Mouse (Mus musculus): Measurements from ENCODE around the gene Adamts3.

Gene Adamts3

DNA sequence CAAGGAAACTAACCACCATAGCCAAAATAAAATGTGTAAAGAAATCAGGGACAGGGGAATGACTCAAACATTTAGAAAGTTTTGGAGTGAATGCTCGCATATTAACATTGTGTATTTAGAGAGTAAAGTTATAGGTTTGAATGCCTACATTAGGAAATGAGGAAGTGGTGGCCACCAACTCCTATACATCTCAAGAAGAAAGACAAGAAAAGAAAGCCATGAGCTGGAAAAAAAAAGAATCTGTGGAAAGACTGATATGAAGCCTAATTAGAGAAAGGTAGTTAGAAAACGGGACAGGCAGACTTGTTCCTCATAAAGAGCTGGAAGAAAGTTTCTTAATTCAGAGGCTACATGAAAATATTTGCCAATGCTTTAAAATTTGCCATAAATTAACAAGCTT lies 138.0 kb downstream of the Adamts3 start:
- in situ Hi-C loops (cut with MboI; ENCODE audit: low pct_unique_long_range_greater_than_20kb in 1 of 2, low sequenced_read_pairs in 2 of 2, unreplicated experiment in 1 of 2): no loop called here

DNA sequence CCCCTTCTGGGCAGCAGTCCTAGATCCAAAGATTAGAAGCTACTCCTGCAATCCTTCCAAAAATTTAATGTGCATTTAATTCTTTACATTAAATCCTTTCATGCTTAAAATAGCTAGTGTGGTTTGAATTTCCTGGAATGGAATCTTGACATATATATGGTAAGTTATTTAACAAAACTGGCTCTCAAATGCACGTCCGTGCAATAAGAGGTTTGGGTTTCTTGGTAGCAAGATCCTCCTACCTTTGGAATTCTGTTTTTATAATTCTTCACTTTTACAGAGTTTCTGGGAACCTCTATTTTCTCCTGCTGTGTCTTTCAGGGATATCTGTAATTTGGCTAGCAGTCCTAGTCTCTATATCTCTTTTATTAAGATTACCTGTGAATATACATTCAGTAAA lies 148.4 kb downstream of the Adamts3 start:
- in situ Hi-C loops (cut with MboI; ENCODE audit: low pct_unique_long_range_greater_than_20kb in 1 of 2, low sequenced_read_pairs in 2 of 2, unreplicated experiment in 1 of 2): no loop called here

DNA sequence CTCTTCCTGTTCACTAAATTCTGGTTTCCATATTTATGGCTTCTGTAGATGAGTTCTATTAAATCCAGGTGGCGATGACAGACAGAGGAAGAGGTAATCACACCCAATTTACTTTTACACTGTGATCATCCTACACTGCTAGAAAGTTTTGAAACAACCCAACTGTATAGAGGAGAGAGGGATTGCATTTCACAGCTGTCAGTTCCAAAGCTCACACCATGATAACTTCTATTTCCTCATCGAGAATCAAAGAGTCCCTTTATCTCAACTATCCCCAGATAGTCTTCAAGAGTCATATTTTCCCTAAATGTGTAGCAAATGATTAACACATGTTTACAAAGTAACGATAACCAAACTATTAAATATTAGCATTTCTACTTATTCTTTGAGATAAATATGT lies 152.7 kb downstream of the Adamts3 start:
- in situ Hi-C loops (cut with MboI; ENCODE audit: low pct_unique_long_range_greater_than_20kb in 1 of 2, low sequenced_read_pairs in 2 of 2, unreplicated experiment in 1 of 2): no loop called here

DNA sequence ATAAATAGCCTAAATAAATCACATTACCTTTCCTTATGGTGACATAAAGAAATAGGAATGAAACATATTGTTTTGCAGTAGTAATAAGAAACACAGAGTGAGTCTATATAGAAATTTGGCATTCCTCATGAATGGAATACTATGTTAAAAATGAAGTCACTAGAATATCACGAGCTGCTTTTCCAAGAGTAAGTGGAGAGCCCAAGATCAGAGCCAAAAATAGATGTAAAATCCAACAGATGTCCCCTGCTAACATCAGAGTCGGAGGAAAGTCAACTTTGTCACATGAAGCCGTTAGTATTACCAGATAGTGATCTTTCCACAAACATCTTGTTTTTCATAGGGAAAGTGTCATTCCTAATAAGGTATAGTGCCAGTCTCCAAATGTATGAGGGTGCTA lies 155.0 kb downstream of the Adamts3 start:
- in situ Hi-C loops (cut with MboI; ENCODE audit: low pct_unique_long_range_greater_than_20kb in 1 of 2, low sequenced_read_pairs in 2 of 2, unreplicated experiment in 1 of 2): no loop called here

DNA sequence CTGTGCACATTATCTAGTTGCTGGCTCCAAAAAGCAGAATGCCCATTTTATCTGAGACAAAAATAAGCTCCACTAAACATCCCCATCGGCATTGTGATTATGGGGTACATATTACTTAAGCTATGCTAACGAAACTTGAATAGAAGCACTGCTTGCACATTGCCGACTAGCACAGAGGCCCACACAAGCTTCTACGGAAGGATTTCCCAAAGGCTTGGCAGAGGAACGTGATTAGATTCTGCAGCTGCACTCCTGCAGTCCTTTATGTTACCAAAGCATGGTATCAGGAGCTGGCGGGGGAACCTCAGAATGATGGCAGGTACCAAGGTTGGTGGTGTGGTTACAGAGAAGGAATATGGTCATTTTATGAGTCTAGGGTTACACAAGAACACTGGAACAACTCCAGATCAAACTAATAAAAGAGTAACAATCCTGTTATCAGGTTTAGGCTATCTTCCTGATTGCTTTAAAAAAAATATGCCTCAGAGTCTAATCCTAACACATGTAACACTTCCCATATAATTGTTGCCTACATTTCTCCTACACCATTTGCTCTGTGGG lies 155.6 kb downstream of the Adamts3 start:
- in situ Hi-C loops (cut with MboI; ENCODE audit: low pct_unique_long_range_greater_than_20kb in 1 of 2, low sequenced_read_pairs in 2 of 2, unreplicated experiment in 1 of 2): no loop called here

DNA sequence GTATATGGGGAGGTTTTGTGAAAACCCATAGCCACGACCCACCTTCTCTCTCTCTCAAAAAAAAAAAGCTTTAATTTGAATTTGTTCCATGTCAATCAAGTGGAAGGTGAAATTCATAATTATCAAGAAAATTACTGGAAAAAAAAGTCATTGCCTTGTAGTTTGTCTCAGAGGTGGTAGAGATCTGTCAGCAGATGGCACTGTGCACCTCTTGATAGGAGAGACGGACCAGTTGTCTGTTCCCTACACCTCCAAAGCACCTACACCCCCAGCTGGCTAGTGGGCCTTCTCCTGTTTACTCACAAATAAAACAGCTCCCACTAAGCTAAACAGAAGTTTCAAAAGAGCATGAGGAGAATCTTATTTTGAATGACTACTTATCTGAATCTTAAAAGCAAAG lies 168.6 kb downstream of the Adamts3 start:
- in situ Hi-C loops (cut with MboI; ENCODE audit: low pct_unique_long_range_greater_than_20kb in 1 of 2, low sequenced_read_pairs in 2 of 2, unreplicated experiment in 1 of 2): no loop called here

DNA sequence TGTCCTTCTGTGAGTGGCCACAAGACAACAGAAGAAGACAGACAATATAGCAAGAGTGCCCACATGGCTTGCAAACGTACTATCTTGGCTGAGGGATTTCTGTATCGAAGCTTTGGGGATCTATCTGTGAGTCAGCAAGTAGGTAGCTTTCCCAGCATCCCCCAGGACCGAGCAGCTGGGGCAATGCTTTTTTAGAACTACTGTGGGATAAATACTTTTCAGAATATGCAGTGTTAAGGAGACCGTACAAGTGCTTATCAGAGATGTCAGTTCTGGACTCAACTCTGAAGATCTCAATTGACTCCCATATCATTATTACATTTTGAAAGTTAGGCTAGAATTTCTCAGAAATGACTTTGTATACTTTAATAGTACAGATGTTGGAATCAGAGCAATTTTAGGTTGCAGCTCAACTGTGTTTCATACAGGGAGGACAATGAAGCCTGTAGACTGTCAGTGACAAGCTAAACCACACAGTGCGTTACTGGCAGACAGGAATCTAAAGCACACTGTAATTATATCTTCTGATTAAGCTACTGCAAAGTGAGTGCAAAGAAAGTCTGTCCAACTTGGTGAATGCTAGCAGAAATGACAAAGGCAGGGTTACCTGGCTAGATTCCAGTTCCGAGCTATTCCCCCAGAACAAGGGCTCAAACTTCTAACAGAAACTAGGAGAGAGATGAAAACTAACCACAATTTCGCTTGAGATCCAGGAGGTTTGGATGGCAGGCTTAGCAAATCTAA lies 171.8 kb downstream of the Adamts3 start:
- in situ Hi-C loops (cut with MboI; ENCODE audit: low pct_unique_long_range_greater_than_20kb in 1 of 2, low sequenced_read_pairs in 2 of 2, unreplicated experiment in 1 of 2): no loop called here

DNA sequence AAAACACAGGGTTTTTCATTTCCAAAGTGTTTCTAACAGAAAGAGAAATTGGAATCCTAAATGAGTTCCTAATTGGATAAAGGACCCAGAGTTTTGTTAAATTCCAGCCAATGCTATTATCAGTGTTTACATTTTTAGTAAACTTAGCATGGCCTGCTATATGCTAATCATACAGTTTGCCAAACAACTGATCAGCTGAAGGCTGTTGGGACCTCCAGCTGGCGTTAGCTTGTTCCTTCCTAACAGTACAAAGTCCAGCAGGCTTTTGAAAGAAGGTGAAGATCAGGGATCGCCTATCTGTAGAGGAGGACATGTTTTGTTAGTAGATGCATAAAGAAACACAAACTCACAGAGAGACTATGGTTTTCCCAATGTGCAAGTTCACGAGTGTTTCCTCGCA lies 173.7 kb downstream of the Adamts3 start:
- in situ Hi-C loops (cut with MboI; ENCODE audit: low pct_unique_long_range_greater_than_20kb in 1 of 2, low sequenced_read_pairs in 2 of 2, unreplicated experiment in 1 of 2): no loop called here

DNA sequence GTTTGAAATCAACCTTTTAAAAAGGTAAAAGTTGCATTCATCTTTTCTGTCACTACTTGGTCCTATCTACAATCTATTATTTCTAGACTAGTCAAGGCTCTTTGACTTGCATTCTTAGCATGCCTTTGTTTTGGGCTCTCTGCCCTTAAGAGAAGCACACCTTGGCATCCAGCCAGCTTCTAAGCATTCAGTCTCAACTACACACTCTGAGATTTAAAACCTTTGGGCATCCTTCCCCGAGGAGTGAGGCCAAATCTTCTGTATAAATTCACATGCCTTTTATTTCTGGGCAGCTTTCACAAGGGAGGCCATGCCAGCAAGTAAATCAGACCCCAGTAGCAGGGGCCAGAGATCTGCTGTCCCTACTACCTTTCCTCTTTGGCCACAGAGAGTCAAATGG lies 178.9 kb downstream of the Adamts3 start:
- in situ Hi-C loops (cut with MboI; ENCODE audit: low pct_unique_long_range_greater_than_20kb in 1 of 2, low sequenced_read_pairs in 2 of 2, unreplicated experiment in 1 of 2): no loop called here

DNA sequence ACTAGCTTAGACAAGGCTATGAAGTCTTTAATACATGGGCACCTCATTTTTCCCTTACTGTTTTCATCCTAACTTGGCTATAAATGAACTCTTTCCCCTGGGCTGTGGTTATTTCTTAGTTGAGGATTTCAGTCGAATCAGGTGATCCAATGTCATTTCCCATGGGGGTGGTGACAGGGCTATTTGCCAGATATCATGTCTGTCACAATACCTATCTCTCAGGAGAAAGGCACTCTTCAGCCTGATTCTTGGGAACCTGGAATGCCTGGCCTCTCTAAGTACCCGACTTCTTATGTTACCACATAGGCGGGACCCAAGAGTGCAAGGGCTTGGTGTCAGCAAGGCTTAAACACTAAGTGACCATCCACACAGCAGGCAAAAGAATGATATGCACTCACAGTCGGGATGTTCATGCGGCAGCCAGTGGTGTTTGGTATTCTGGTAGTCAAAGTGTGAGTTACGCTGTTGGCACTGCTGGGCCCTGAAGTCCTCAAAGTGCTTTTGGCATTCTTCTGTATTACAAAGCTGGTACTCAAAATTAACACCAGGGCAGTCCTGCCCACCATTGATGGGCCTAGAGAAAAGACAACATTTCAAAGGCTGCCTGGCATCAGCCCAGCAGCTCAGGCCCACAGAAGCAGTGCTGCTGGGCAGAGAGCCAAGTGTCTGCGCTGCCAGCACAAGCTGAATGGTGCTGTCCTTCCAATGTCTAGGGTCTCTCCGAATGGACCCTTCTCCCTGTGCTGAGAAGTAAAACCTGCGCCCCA lies 181.7 kb downstream of the Adamts3 start:
- in situ Hi-C loops (cut with MboI; ENCODE audit: low pct_unique_long_range_greater_than_20kb in 1 of 2, low sequenced_read_pairs in 2 of 2, unreplicated experiment in 1 of 2): no loop called here

DNA sequence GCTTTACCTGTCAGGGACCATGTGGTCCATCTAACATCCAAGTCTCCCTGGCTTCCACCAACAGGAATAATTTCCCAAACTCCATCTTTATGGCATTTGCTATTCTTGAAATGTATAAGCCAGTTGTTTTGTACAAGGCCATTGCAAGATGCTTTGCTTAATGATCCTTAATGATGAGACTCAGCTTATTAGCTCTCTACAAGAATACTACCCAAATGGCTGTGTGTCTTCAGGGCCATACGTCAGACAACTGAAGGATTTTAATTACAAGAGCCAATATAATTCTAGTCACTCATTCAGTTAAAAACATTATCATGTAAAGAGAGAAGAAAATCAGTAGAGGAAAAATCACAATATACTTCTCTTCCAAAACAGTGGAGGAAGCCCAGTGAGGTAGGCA lies 195.3 kb downstream of the Adamts3 start:
- in situ Hi-C loops (cut with MboI; ENCODE audit: low pct_unique_long_range_greater_than_20kb in 1 of 2, low sequenced_read_pairs in 2 of 2, unreplicated experiment in 1 of 2): loop anchor here in 1 of 2 experiments (10.0 kb wide), 1 partner anchor 143 kb away; no protein-coding TSS in a partner anchor

DNA sequence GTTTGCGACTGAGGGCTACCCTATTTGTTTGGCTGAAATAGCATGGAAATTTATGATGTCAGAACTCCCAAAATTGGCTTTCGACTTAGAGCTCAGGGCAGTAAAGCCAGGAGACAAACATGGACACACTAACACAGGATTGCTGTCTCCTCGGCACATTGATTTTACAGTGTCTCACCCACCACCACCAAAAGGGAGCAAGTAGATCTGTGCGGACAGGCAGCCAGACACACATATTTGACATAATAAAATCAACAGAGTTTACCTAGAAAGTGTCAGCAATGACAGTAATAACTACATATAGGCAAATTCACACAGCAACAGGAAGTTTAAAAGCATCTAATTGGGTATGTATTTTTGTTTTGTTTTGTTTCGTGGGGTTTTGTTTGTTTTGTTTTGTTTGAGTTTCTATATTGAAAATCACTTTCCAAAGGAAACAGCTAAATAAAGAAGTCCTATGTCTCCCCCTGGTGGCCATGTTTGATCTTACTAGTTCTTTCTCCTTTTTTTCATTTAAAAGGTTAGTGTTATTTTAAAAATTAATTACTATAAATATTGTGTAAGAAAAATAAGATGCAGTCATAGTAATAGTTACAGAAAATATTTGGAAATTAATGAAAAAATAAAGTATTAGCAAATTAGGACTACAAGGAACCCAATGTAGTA lies 203.1 kb downstream of the Adamts3 start:
- in situ Hi-C loops (cut with MboI; ENCODE audit: low pct_unique_long_range_greater_than_20kb in 1 of 2, low sequenced_read_pairs in 2 of 2, unreplicated experiment in 1 of 2): loop anchor here in 1 of 2 experiments (10.0 kb wide), 2 partner anchors 135 to 225 kb away; partner anchors contain the start of gene Gc

DNA sequence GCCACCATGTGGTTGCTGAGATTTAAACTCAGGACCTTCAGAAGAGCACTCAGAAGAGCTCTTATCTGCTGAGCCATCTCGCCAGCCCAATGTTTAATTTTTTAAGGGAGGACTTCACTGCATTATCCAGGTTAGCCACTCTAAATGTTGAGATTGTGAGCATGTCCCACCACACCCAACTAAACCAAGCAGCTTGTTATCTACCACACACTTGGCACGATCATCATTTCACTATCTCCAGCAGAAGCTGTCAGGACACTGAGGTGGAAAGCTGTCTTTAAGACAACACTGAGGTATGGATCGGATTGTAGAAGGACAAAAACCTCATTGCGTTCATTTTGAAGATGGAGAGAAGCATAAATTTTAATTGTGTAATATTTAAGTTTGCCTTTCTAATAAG lies 205.0 kb downstream of the Adamts3 start:
- in situ Hi-C loops (cut with MboI; ENCODE audit: low pct_unique_long_range_greater_than_20kb in 1 of 2, low sequenced_read_pairs in 2 of 2, unreplicated experiment in 1 of 2): loop anchor here in 1 of 2 experiments (10.0 kb wide), 1 partner anchor 223 kb away; the partner anchor contains the start of gene Gc

DNA sequence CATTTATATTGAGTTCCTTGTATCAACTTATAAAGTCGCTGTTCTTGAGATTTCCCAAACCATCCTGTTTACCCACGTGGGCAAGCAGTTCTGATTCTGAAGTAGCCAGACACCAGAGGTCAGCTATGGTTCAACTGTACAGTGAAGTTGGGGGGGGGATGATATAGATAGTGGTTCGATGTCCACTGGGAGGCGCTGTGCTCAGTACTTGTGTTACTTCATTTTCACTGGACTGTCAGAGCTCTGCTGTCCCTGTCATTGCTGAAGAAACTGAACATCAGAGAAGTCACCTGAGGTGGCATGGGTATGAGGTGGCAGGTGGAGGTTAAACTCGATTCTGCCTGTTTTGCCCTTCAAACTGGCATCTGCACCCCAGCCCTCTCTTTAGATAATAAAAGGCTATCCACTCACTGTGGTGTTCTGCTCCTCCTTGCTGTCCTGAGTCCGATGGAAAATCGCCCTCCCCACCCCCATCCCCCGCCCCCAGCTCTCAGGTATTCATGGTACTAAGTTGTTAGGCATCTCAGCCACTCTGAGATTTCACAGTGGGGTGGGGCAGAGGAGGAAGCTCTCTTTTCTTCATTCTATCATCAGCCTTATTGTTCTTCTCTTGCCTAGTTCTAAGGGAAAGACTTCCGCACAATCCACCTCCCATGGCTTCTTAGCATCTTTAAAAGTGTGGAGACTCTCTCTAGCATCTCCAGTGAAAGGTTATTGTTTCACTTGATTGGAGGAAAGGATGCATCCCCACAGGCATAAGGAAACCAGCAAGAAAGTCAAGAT lies 208.9 kb downstream of the Adamts3 start:
- in situ Hi-C loops (cut with MboI; ENCODE audit: low pct_unique_long_range_greater_than_20kb in 1 of 2, low sequenced_read_pairs in 2 of 2, unreplicated experiment in 1 of 2): loop anchor here in 1 of 2 experiments (10.0 kb wide), 1 partner anchor 219 kb away; the partner anchor contains the start of gene Gc

DNA sequence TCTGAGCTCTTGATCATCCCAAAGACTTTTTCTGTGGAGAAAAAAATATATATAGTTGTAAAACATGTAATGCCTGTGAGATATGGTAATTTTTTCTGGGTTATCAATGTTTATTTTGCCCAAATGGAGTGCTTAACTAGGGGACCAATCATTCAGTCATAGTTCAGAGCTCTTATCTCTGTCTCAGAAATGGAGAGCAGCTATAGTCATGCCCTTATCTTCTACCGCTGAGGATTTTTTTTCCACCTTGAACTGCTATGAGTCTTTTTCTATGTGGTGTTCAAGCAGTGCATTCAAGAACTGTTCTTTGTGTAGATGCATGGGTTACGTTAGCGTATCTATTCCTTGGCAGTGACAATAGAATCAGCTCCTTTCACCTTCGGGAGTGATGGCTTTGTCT lies 210.2 kb downstream of the Adamts3 start:
- in situ Hi-C loops (cut with MboI; ENCODE audit: low pct_unique_long_range_greater_than_20kb in 1 of 2, low sequenced_read_pairs in 2 of 2, unreplicated experiment in 1 of 2): loop anchor here in 1 of 2 experiments (10.0 kb wide), 1 partner anchor 218 kb away; the partner anchor contains the start of gene Gc

DNA sequence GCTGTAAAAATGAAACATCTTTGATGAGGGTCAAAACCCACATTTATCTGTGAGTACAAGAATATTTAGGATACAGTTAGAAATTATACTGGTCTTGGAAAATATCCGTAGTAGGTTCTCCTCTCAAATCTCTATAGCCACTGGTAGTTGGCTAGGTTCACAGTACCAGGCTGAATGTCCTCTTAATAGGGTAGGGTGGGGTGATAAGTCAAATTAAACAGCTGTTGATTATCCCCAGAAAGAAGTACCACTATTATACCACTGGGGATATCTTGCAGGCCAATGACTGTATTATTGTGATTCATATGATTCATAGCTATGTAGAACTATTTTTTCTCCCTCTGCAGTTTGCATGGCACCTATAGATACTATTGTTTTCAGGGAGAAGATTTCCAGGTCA lies 228.8 kb downstream of the Adamts3 start:
- in situ Hi-C loops (cut with MboI; ENCODE audit: low pct_unique_long_range_greater_than_20kb in 1 of 2, low sequenced_read_pairs in 2 of 2, unreplicated experiment in 1 of 2): no loop called here

DNA sequence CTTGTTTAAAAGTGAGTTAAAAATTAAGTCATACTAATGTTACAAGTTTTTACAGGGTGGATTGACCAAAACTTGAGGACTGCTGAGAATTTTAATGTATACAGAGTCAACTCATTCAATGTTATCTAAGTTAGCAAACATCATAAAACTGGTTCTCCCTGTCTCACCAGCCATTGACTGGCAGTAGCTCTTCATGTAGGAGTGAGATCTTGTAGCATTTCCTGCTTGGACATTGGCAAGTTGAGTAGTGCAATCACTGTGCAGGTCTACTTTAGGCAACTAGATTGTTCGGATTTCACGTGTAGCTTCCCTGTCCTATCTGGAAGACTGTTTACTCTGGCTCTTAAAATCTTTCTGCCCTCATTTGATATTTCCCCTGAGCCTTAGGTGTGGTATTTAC lies 229.3 kb downstream of the Adamts3 start:
- in situ Hi-C loops (cut with MboI; ENCODE audit: low pct_unique_long_range_greater_than_20kb in 1 of 2, low sequenced_read_pairs in 2 of 2, unreplicated experiment in 1 of 2): no loop called here

DNA sequence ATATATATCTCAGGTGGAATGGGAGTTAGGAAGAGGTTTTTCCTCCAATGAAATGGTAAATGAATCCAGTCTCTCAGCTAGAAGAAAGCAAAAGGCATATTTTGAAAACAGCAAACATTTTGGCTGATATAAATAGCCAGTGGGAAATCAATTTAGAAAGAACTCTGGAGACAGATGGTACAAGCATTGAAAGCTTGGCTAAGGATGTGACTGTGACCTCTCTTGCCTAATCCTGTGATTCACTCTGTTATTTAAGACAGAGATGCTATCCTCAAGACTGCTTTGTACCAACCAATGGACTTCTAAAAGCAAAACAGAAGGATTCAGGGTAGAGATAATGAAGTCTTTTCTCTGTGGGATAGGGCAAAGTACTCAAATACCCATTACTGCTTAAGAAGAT lies 236.2 kb downstream of the Adamts3 start:
- in situ Hi-C loops (cut with MboI; ENCODE audit: low pct_unique_long_range_greater_than_20kb in 1 of 2, low sequenced_read_pairs in 2 of 2, unreplicated experiment in 1 of 2): no loop called here

Measured in mouse embryonic stem cell (cell line).